Mouse (Mus musculus) small intestine, adult 2 months (tissue): ENCODE measurements around the gene Cdr1.

Experiments
- CTCF ChIP-seq: fragments of 200-500 bp; IDR thresholded peaks from 2 replicates; pipeline ENCODE4 v1.5.1; 2012; ENCODE audit warnings: low read depth, mild to moderate bottlenecking, control low read depth, inconsistent platforms, low read length, moderate library complexity, mixed read lengths; ENCODE audit not compliant: insufficient replicate concordance, insufficient read length; ENCODE audit errors: extremely low read depth
- POLR2A ChIP-seq: fragments of 200-500 bp; IDR thresholded peaks from 2 replicates; pipeline ENCODE4 v1.6.1; 2012; ENCODE audit warnings: low read depth, mild to moderate bottlenecking, control low read depth, inconsistent platforms, low read length, moderate library complexity

GRCm38 (mm10) chrX:61154246-61154645, 31.1 kb downstream of the Cdr1 start:
- TF ChIP-seq CTCF: no peak
- TF ChIP-seq POLR2A: no peak
